Mouse (Mus musculus) CH12.LX (cell line): ENCODE results near the gene Caprin2. TPM values are rescaled to one million over a fixed set of nuclear protein-coding genes. Genes with fewer than 3 reads are reported as not detected.

ENCODE experiments used
- DNase-seq: peaks from one replicate; pipeline ENCODE4 v3.0.0-alpha.2; 2013; ENCODE audit errors: extremely low read depth
- H3K27ac ChIP-seq: 2 replicates; pipeline ENCODE4 v1.5.1; 2012; ENCODE audit warnings: low read depth, mild to moderate bottlenecking, control low read depth, moderate library complexity; ENCODE audit not compliant: insufficient read depth
- H3K27me3 ChIP-seq: replicated peaks from 2 replicates; pipeline ENCODE3; 2012; ENCODE audit warnings: inconsistent platforms
- H3K36me3 ChIP-seq, 2 experiments: replicated peaks in 1 of 2; 2 replicates each; pipeline versions ENCODE3 to v1.6.1; 2012; ENCODE audit warnings: inconsistent platforms in 1 of 2, low read length in 1 of 2, mild to moderate bottlenecking in 1 of 2, mixed read lengths in 1 of 2, moderate library complexity in 1 of 2; ENCODE audit not compliant: control insufficient read depth in 1 of 2, insufficient read depth in 1 of 2
- H3K4me1 ChIP-seq, 2 experiments: 2 replicates each; pipeline ENCODE4 v1.6.1; 2012; ENCODE audit warnings: inconsistent platforms in 1 of 2, moderate library complexity in 1 of 2; ENCODE audit not compliant: insufficient read depth in 2 of 2, control insufficient read depth in 1 of 2
- H3K4me2 ChIP-seq: 2 replicates; pipeline ENCODE4 v1.6.1; 2012; ENCODE audit warnings: low read depth, mild to moderate bottlenecking, control low read depth; ENCODE audit not compliant: poor library complexity, insufficient read depth, severe bottlenecking
- H3K4me3 ChIP-seq, 3 experiments: fragments of 150-350 bp in 1 of 3; sonication (generic) in 1 of 3; replicated peaks in 1 of 3; 2 replicates each; pipeline versions ENCODE3 to v1.5.1; 2011 to 2012; ENCODE audit warnings: low read depth in 2 of 3, low read length in 2 of 3, mild to moderate bottlenecking in 2 of 3, moderate library complexity in 2 of 3, control low read depth in 1 of 3, improper control_type of control experiment in 1 of 3, inconsistent platforms in 1 of 3, mixed read lengths in 1 of 3; ENCODE audit not compliant: poor library complexity in 1 of 3
- H3K79me2 ChIP-seq: replicated peaks from 2 replicates; pipeline ENCODE4 v1.6.1; 2012; ENCODE audit warnings: mild to moderate bottlenecking, moderate library complexity; ENCODE audit not compliant: control insufficient read depth, poor library complexity, insufficient read depth, severe bottlenecking; ENCODE audit errors: extremely low read depth
- H3K9ac ChIP-seq: 2 replicates; pipeline ENCODE4 v1.6.1; 2012; ENCODE audit warnings: low read depth, mild to moderate bottlenecking, control low read depth, moderate library complexity; ENCODE audit not compliant: insufficient read depth
- H3K9me3 ChIP-seq: replicated peaks from 2 replicates; pipeline ENCODE3; 2012; ENCODE audit warnings: low read length, inconsistent platforms, mixed read lengths
- BHLHE40 ChIP-seq: IDR thresholded peaks from 2 replicates; pipeline ENCODE4 v1.6.1; 2011; ENCODE audit warnings: mild to moderate bottlenecking, low read depth, low read length, improper control_type of control experiment
- CHD2 ChIP-seq: IDR thresholded peaks from 2 replicates; pipeline ENCODE4 v1.6.1; 2011; ENCODE audit warnings: low read length, improper control_type of control experiment
- CTCF ChIP-seq, 2 experiments: IDR thresholded peaks in 1 of 2; conservative IDR thresholded peaks in 1 of 2; 2 replicates each; pipeline ENCODE4 v1.5.1; 2011 to 2012; ENCODE audit warnings: low read depth in 2 of 2, low read length in 2 of 2, improper control_type of control experiment in 1 of 2, inconsistent platforms in 1 of 2, mild to moderate bottlenecking in 1 of 2, moderate library complexity in 1 of 2
- E2F4 ChIP-seq: IDR thresholded peaks from 2 replicates; pipeline ENCODE4 v1.6.1; 2011; ENCODE audit warnings: low read depth, low read length, improper control_type of control experiment; ENCODE audit not compliant: insufficient replicate concordance
- EP300 ChIP-seq: IDR thresholded peaks from 2 replicates; pipeline ENCODE4 v1.6.1; 2011; ENCODE audit warnings: low read length, improper control_type of control experiment
- IRF4 ChIP-seq: IDR thresholded peaks from 2 replicates; pipeline ENCODE4 v1.6.1; 2014; ENCODE audit warnings: low read depth, mild to moderate bottlenecking, inconsistent platforms, low read length, improper control_type of control experiment
- JUN ChIP-seq: IDR thresholded peaks from 2 replicates; pipeline ENCODE4 v1.6.1; 2011; ENCODE audit warnings: low read depth, mild to moderate bottlenecking, low read length, improper control_type of control experiment, moderate library complexity; ENCODE audit not compliant: insufficient read depth
- JUND ChIP-seq: conservative IDR thresholded peaks from 2 replicates; pipeline ENCODE4 v1.6.1; 2011; ENCODE audit warnings: low read depth, low read length, improper control_type of control experiment
- KAT2A ChIP-seq: IDR thresholded peaks from 2 replicates; pipeline ENCODE4 v1.6.1; 2012; ENCODE audit warnings: low read length, improper control_type of control experiment, inconsistent platforms; ENCODE audit not compliant: insufficient replicate concordance
- MAX ChIP-seq: IDR thresholded peaks from 2 replicates; pipeline ENCODE4 v1.6.1; 2011; ENCODE audit warnings: low read length, improper control_type of control experiment
- MXI1 ChIP-seq: IDR thresholded peaks from 2 replicates; pipeline ENCODE4 v1.6.1; 2011; ENCODE audit warnings: mild to moderate bottlenecking, low read depth, low read length, improper control_type of control experiment
- MYC ChIP-seq: IDR thresholded peaks from 2 replicates; pipeline ENCODE4 v1.6.1; 2011; ENCODE audit warnings: low read depth, mild to moderate bottlenecking, improper control_type of control experiment, low read length
- NELFE ChIP-seq: IDR thresholded peaks from 2 replicates; pipeline ENCODE4 v1.6.1; 2011; ENCODE audit warnings: low read depth, low read length, improper control_type of control experiment
- PAX5 ChIP-seq: IDR thresholded peaks from 2 replicates; pipeline ENCODE4 v1.6.1; 2012; ENCODE audit warnings: low read length, inconsistent platforms, mixed read lengths
- POLR2A ChIP-seq: IDR thresholded peaks from 2 replicates; pipeline ENCODE4 v1.6.1; 2011; ENCODE audit warnings: low read depth, mild to moderate bottlenecking, improper control_type of control experiment, low read length
- RCOR1 ChIP-seq: conservative IDR thresholded peaks from 2 replicates; pipeline ENCODE4 v1.6.1; 2012; ENCODE audit warnings: low read depth, mild to moderate bottlenecking, inconsistent platforms, low read length, improper control_type of control experiment
- SMC3 ChIP-seq: IDR thresholded peaks from 2 replicates; pipeline ENCODE4 v1.6.1; 2011; ENCODE audit warnings: low read depth, low read length, improper control_type of control experiment
- TCF12 ChIP-seq: IDR thresholded peaks from 2 replicates; pipeline ENCODE4 v1.6.1; 2014; ENCODE audit warnings: low read depth, mild to moderate bottlenecking, inconsistent platforms, low read length, improper control_type of control experiment
- UBTF ChIP-seq: IDR thresholded peaks from 2 replicates; pipeline ENCODE4 v1.6.1; 2012; ENCODE audit warnings: low read depth, mild to moderate bottlenecking, inconsistent platforms, low read length, improper control_type of control experiment, moderate library complexity
- dilution Hi-C: fragments of 300-500 bp; cut with MboI; formaldehyde crosslinking; loops from 2 replicates; pipeline ENCODE4 v1.14.3; 2020; ENCODE audit warnings: low sequenced_read_pairs; ENCODE audit not compliant: extremely low pct_unique_long_range_greater_than_20kb, extremely low pct_ligation_motif_present
- in situ Hi-C: fragments of 300-500 bp; cut with MboI; formaldehyde crosslinking; loops from 3 replicates; pipeline ENCODE4 v1.14.3; 2019; ENCODE audit warnings: low sequenced_read_pairs, low pct_ligation_motif_present, low pct_unique_long_range_greater_than_20kb, mixed read lengths
- polyA plus RNA-seq: library from polyadenylated mRNA; unstranded; fragments of >175 nt; gene quantifications from 2 replicates; pipeline ENCODE4 v1.2.1, GENCODE M21; 2012; ENCODE audit warnings: low read depth; ENCODE audit not compliant: insufficient read length
- total RNA-seq, 2 experiments: library from RNA; depleted of rRNA; stranded (reverse); fragments of 300-350 nt in 1 of 2; fragments of >200 nt in 1 of 2; gene quantifications; 2 replicates each; pipeline ENCODE4 v1.2.3; 2012 to 2014

Caprin2 gene
- total and polyA plus RNA-seq, 3 experiments: 0.93 to 3.2 (median 2.0) TPM

DNA sequence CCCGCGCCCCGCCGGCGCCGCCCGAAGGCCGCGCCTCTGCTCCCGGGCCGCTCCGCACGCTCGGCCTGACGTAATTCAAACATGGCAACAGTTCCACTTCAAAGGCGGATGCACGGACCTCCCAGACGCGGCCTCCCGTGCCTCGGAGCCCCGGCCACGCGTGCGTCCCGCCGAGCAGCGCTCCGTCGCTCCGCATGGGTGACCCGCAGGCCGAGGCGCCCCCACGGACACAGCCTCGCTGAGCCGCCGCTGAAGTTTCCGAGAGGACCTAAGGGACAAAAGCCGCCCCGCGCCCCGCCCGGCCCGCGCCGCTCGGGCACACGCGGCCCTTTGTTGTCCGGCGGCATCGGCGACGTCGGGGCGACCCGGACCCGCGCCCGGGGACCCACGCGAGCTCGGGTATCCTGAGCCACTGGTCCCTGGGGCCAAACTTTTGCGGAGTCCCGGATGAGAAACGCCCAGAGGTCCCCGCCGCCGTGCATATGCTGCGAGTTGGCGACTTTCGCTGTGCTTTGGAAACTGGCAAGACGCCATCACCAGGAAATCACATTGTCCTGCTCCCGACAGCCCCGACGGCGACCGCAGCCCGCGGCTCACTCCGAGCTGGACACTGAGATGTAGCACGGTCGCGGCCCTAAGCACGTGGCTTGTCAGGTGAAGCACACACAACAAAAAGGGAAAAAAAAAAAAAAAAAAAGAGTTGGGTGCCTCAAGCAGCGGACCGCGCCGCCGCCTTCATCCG lies 48.9 kb upstream of the Caprin2 start (continued):
- TF ChIP-seq PAX5 (no peak), JUND (no peak), SMC3 (no peak), JUN (no peak), CHD2 (no peak), CTCF (conservative IDR thresholded peaks at IDR 0.05 in 1 of 2, IDR thresholded peaks at IDR 0.05 in 1 of 2; ENCODE audit: low read depth in 2 of 2, low read length in 2 of 2) (no peak), NELFE (peak; percentile 37; the same call in 1 of the 2 replicates), UBTF (peak; percentile 92), RCOR1 (no peak), KAT2A (0 out of 2 replicates have a peak, but pooled peaks have one; percentile 20), EP300 (no peak)
- TF ChIP-seq, all 38 proteins: peak for 10

DNA sequence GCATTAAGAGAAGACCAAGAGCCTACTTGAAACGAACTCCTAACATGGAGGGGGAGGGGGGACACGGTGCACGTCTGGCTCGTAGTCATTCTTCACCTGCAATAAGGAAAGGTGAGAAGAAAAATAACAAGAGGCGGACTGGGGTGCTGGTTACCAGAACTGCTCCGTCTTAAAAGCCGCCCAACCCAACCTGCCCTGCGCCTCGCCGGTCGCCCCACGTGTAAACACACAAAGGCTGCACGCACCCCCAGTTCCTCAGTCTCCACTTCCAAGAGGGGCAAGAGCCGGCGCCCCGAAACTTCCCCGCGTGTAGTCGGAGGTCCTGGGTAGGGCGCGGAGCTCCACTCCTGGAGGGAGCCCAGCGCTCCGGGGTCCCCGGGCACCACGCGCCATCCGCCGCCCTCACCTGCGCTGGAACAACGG lies 48.3 kb upstream of the Caprin2 start:
- Histone ChIP-seq H3K4me1 (peaks cover 4 to 37% of the 10 kb centered on the region in 2 experiments; a peak in 3 of 4 replicates), H3K9me3 (no peaks in the 10 kb centered on the region), H3K9ac (peak overlapping the region; percentile 91), H3K79me2 (peaks cover 58% of the 10 kb centered on the region), H3K27me3 (no peaks in the 10 kb centered on the region), H3K4me3 (peak overlapping the region; percentile 94 to 98 (median 95)), H3K36me3 (peaks cover 0 to 20% of the 10 kb centered on the region in 2 experiments), H3K4me2 (peak overlapping the region; percentile 87), H3K27ac (peak overlapping the region; percentile 73; the same call in 1 of the 2 replicates)
- DNase-seq: no peak
- in situ Hi-C loops: loop anchor here (25.0 kb wide), 1 partner anchor 168 kb away; the partner anchor contains the start of gene Dennd5b
- no peak for TF ChIP-seq IRF4
- TF ChIP-seq MAX: no peak
- TF ChIP-seq BHLHE40: no peak
- no peak for TF ChIP-seq JUN
- no peak for TF ChIP-seq POLR2A
- TF ChIP-seq E2F4: no peak
- TF ChIP-seq CHD2: no peak
- TF ChIP-seq EP300: no peak
- TF ChIP-seq TCF12: no peak
- TF ChIP-seq KAT2A: no peak
- peak; percentile 14; the same call in 1 of the 2 replicates for TF ChIP-seq MYC
- TF ChIP-seq MXI1: peak; percentile 59; the same call in 1 of the 2 replicates
- dilution Hi-C loops: no loop called here
